Mouse (Mus musculus) left cerebral cortex, postnatal 25 days (tissue): ENCODE data around the gene Cisd2. TPM values are rescaled to one million over a fixed set of nuclear protein-coding genes. Genes with fewer than 3 reads are reported as not detected.

Experiments
- total RNA-seq, 2 experiments: library from RNA; stranded (reverse); gene quantifications; 2 replicates each; pipeline ENCODE4 v1.2.3; 2021

Cisd2 gene
- total RNA-seq, 2 experiments from 2014 or later = 40.3 to 41.4 TPM

Other genes starting within 250 kb of the Cisd2 start
- 1 to 10 TPM in 1 of 2 experiments, under 1 TPM in 1; 0.71 to 1.3 TPM for gene Cenpe, start 211.4 kb downstream of the Cisd2 start, total RNA-seq
- gene Bdh2, start 142.7 kb downstream of the Cisd2 start, total RNA-seq = 1 to 10 TPM; 3.1 to 4.0 TPM
- gene Slc9b2, start 116.2 kb downstream of the Cisd2 start, total RNA-seq = 1 to 10 TPM; 3.3 to 3.5 TPM
- gene Slc9b1, start 75.9 kb downstream of the Cisd2 start, total RNA-seq = not detected
- 100 to 1,000 TPM; 231 to 239 TPM for gene Ube2d3, start 14.2 kb upstream of the Cisd2 start, total RNA-seq
- 1 to 10 TPM; 7.2 to 7.9 TPM for gene Manba, start 61.7 kb upstream of the Cisd2 start, total RNA-seq